Mouse (Mus musculus) kidney, adult 2 months (tissue): ENCODE results near the gene Prdx6. TPM values are rescaled to one million over a fixed set of nuclear protein-coding genes. Genes with fewer than 3 reads are reported as not detected.

ENCODE experiments used
- DNase-seq: peaks from one replicate; pipeline ENCODE4 v3.0.0; 2021
- H3K27ac ChIP-seq: fragments of 200-500 bp; 2 replicates; pipeline ENCODE4 v1.5.1; 2012; ENCODE audit warnings: low read depth, low read length, control low read depth, inconsistent platforms; ENCODE audit not compliant: insufficient read depth
- H3K27me3 ChIP-seq: fragments of 200-500 bp; replicated peaks from 2 replicates; pipeline ENCODE4 v1.6.1; 2012; ENCODE audit warnings: mild to moderate bottlenecking, moderate library complexity, low read length, inconsistent platforms; ENCODE audit not compliant: control insufficient read depth, insufficient read depth
- H3K36me3 ChIP-seq: fragments of 200-500 bp; 2 replicates; pipeline ENCODE4 v1.6.1; 2012; ENCODE audit warnings: mild to moderate bottlenecking, moderate library complexity, low read length, inconsistent platforms; ENCODE audit not compliant: control insufficient read depth, insufficient read depth
- H3K4me1 ChIP-seq: fragments of 200-500 bp; 2 replicates; pipeline ENCODE4 v1.6.1; 2011; ENCODE audit warnings: low read length; ENCODE audit not compliant: control insufficient read depth, insufficient read depth
- H3K4me3 ChIP-seq: fragments of 200-500 bp; 2 replicates; pipeline ENCODE4 v1.5.1; 2011; ENCODE audit warnings: mild to moderate bottlenecking, low read depth, low read length, control low read depth; ENCODE audit not compliant: insufficient read depth
- CTCF ChIP-seq: fragments of 200-500 bp; conservative IDR thresholded peaks from 2 replicates; pipeline ENCODE4 v1.5.1; 2011; ENCODE audit warnings: low read depth, mild to moderate bottlenecking, control low read depth, low read length, moderate library complexity, mixed read lengths; ENCODE audit not compliant: insufficient read depth, insufficient read length
- POLR2A ChIP-seq: fragments of 200-500 bp; IDR thresholded peaks from one replicate; pipeline ENCODE4 v1.6.1; 2011; ENCODE audit warnings: low read depth, low read length, control low read depth
- WGBS: fragments of 180-500 bp; shearing (Covaris S2); methylation state at CpG from one replicate; pipeline ENCODE4 v1.1.7; 2018; 5-methylcytosine and 5-hydroxymethylcytosine counted together
- polyA plus RNA-seq: library from polyadenylated mRNA; depleted of rRNA; stranded (reverse); fragments of >200 nt; gene quantifications from 2 replicates; pipeline ENCODE4 v1.2.3, GENCODE M21; 2012; rRNA removed

The Prdx6 gene
- polyA plus RNA-seq, 1 experiment, result 186 TPM

- Histone ChIP-seq H3K4me3 (peak overlapping the region; percentile 38), H3K36me3 (no peaks in the 10 kb centered on the region), H3K27me3 (no peaks in the 10 kb centered on the region), H3K4me1 (peaks cover 3% of the 10 kb centered on the region; the same call in 1 of the 2 replicates), H3K27ac (peak overlapping the region; percentile 36; the same call in 1 of the 2 replicates)
- peak; percentile 87 for DNase-seq
- TF ChIP-seq CTCF, result peak; percentile 39
- TF ChIP-seq POLR2A, result no peak
- under 1% methylated on average over 16 of the region's 16 CpGs for WGBS
Observed at GRCm38 (mm10) chr1:161195541-161196351, 55.3 kb downstream of the Prdx6 start.

- H3K27ac ChIP-seq, result no peak overlapping the region
- H3K4me3 ChIP-seq, result no peak overlapping the region
- H3K4me1 ChIP-seq, result no peaks in the 10 kb centered on the region
- H3K36me3 ChIP-seq, result no peaks in the 10 kb centered on the region
- no peak for DNase-seq
- H3K27me3 ChIP-seq, result no peaks in the 10 kb centered on the region
- WGBS, result 66% methylated on average over 9 of the region's 9 CpGs
- TF ChIP-seq POLR2A, result no peak
- TF ChIP-seq CTCF, result no peak
Observed at GRCm38 (mm10) chr1:161190253-161190910, 60.6 kb downstream of the Prdx6 start.

Other genes with a start within 250 kb of the Prdx6 start
- 1.7 and 1.8 TPM in 2 replicates for gene Zbtb37, start 216.4 kb downstream of the Prdx6 start, polyA plus RNA-seq
- gene Dars2, start 180.6 kb downstream of the Prdx6 start, polyA plus RNA-seq, result 17.9 and 19.1 TPM in 2 replicates
- 1.2 and 1.6 TPM in 2 replicates for gene Cenpl, start 180.5 kb downstream of the Prdx6 start, polyA plus RNA-seq
- 7.2 and 7.9 TPM in 2 replicates for gene Klhl20, start 119.7 kb downstream of the Prdx6 start, polyA plus RNA-seq
- 1.2 and 1.5 TPM in 2 replicates for gene Ankrd45, start 108.5 kb downstream of the Prdx6 start, polyA plus RNA-seq
- gene Tex50, start 91.9 kb downstream of the Prdx6 start, polyA plus RNA-seq, result not detected in 2 replicates
- gene Tnfsf4, start 144.2 kb upstream of the Prdx6 start, polyA plus RNA-seq, result not detected in 2 replicates
- 0.03 TPM in 1 of 2 replicates, not detected in the other for gene Tnfsf18, start 243.4 kb upstream of the Prdx6 start, polyA plus RNA-seq